Mouse (Mus musculus) kidney, embryonic 16.5 days (tissue): ENCODE data around the gene Gtf2h3. TPM values are rescaled to one million over a fixed set of nuclear protein-coding genes. Genes with fewer than 3 reads are reported as not detected.

Experiments
- ATAC-seq: fragments of 200-750 bp; cut with Nextera tagmentation; 2 replicates; pipeline ENCODE4 v1.8.0; 2017; ENCODE audit warnings: moderate TSS enrichment; ENCODE audit not compliant: low FRiP score, low TSS enrichment
- H3K27ac ChIP-seq: fragments of 300-500 bp; sonication (generic); 2 replicates; pipeline ENCODE4 v1.5.1; 2014; ENCODE audit warnings: low read length
- H3K27me3 ChIP-seq: fragments of 300-500 bp; sonication (generic); 2 replicates; pipeline ENCODE4 v1.6.1; 2014; ENCODE audit warnings: low read length, control low read depth, mixed read lengths; ENCODE audit not compliant: insufficient read depth
- H3K36me3 ChIP-seq: fragments of 300-500 bp; sonication (generic); 2 replicates; pipeline ENCODE4 v1.6.1; 2014; ENCODE audit warnings: low read length, control low read depth, mixed read lengths; ENCODE audit not compliant: insufficient read depth
- H3K4me1 ChIP-seq: fragments of 300-500 bp; sonication (generic); 2 replicates; pipeline ENCODE4 v1.6.1; 2014; ENCODE audit warnings: low read length, control low read depth, mixed read lengths; ENCODE audit not compliant: insufficient read depth
- H3K4me2 ChIP-seq: fragments of 300-500 bp; sonication (generic); replicated peaks from 2 replicates; pipeline ENCODE4 v1.6.1; 2014; ENCODE audit warnings: low read depth, low read length
- H3K4me3 ChIP-seq: fragments of 300-500 bp; sonication (generic); 2 replicates; pipeline ENCODE4 v1.5.1; 2014; ENCODE audit warnings: mild to moderate bottlenecking, low read length
- H3K9ac ChIP-seq: fragments of 300-500 bp; sonication (generic); replicated peaks from 2 replicates; pipeline ENCODE4 v1.6.1; 2014; ENCODE audit warnings: low read length
- H3K9me3 ChIP-seq: fragments of 300-500 bp; sonication (generic); 2 replicates; pipeline ENCODE4 v1.6.1; 2016; ENCODE audit warnings: low read length, control low read depth
- WGBS: fragments of 180-500 bp; shearing (Covaris S2); extraction: QIAGEN DNeasy Blood & Tissue Kit; methylation state at CpG from one replicate; pipeline ENCODE4 v1.1.7; 2014; 5-methylcytosine and 5-hydroxymethylcytosine counted together
- polyA plus RNA-seq: library from polyadenylated mRNA; unstranded; fragments of >200 nt; fragmentation: Nextera tagmentation; extraction: Ambion mirVana; gene quantifications from 2 replicates; pipeline ENCODE4 v1.2.1, GENCODE M21; 2015

The Gtf2h3 gene
- 67.9 and 73.8 TPM in 2 replicates for polyA plus RNA-seq

DNA sequence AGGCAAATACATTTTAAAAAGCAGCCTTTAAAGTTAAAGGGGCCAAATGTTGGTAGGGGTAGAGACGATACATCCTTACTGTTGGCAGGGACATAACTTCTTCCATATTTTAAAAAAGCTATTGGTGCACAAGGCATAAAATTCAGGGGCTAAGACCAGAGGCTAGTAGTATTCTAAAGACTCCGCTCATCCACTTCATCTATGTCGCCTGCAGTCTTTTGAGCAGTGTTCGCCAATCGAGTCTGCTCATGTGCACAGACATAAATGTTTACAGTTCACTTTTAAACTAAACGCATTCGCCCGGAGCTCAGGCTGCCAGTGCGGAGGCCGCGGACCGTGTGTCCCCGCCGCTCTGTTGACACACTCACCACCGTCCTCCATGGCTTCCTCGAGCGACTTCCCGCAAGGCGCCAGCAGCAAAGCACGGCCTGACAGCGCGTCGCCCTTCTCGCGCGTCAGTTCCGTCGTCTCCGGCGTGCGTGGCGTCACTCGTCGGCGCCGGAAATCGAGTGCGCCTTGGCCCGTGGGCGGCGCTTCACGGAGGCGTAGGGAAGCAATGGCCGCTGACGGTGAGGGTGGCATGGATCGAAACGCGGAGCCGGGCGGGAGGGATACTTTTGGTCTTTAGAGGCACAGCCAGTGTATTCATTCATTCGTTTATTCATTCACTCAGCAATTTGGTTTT is at the start of gene Gtf2h3, which contains the start of gene Eif2b1:
Gene Gtf2h3 (plus strand): TSS at position 508 of the 685 bp plus-strand sequence.
Gene Eif2b1 (minus strand): TSS at position 499 of the 685 bp plus-strand sequence.
- Histone ChIP-seq H3K27me3 (no peaks in the 10 kb centered on the region), H3K9me3 (no peaks in the 10 kb centered on the region), H3K4me3 (peak within 1 kb of the TSS; percentile 88), H3K4me2 (peak within 1 kb of the TSS; percentile 90), H3K4me1 (peaks cover 19% of the 10 kb centered on the region), H3K27ac (no peak within 1 kb of the TSS), H3K36me3 (peaks cover 33% of the 10 kb centered on the region), H3K9ac (peak within 1 kb of the TSS; percentile 84)
- peak; percentile 94 for ATAC-seq
- 1% methylated on average over 51 of the region's 51 CpGs for WGBS

DNA sequence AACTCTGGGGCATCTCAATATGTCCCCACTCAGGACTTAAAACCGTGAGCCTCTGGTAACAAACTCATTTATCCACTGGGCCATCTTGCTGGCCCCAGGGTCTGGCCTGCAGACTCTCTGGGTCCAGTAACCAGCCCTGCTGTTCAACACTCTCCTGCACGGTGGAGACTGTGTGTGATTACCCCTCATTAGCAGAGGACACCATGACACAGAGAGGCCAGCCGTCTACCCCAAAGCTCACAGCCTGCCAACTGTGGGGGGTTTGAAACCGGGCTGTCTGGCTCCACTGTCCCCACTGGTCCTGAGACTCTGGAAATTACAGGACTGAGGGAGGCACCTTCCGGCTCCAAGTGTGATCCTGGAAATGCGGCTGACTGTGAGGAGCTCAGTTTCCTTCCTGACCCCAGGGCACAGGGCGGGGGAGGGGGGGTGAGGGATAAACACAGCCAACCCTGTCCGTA is 49.7 kb upstream of the Gtf2h3 start:
- ATAC-seq: 0 out of 2 replicates have a peak, but pooled peaks have one; percentile 14
- H3K9me3 ChIP-seq: no peaks in the 10 kb centered on the region
- H3K9ac ChIP-seq: peak overlapping the region; percentile 60
- peak overlapping the region; percentile 78 for H3K4me3 ChIP-seq
- peaks cover 43% of the 10 kb centered on the region for H3K4me1 ChIP-seq
- peak overlapping the region; percentile 69 for H3K4me2 ChIP-seq
- 7% methylated on average over 8 of the region's 8 CpGs for WGBS
- H3K27ac ChIP-seq: peak overlapping the region; percentile 65
- no peaks in the 10 kb centered on the region; the same call in 1 of the 2 replicates for H3K36me3 ChIP-seq
- no peaks in the 10 kb centered on the region for H3K27me3 ChIP-seq

DNA sequence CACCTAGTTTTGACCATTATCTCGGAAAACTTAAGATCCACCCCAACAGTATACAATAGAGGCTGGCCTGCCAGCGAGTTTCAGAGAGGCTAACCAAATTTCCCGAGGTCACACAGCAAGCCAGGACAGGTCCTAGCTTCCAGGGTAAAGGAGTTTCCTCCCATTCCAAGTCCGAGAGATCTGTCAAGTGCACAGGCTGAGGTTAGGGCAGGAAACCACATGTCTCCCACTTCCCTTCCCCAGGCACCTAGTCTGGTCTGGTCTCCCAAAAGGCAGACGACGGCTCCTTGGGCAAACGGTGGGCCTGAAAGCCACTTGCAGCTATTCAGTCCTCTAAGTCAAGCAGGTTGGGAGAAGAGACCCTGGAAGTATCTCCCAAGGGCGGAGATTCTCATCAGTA is 49.2 kb upstream of the Gtf2h3 start:
- no peaks in the 10 kb centered on the region for H3K9me3 ChIP-seq
- H3K4me3 ChIP-seq: peak overlapping the region; percentile 78
- no peaks in the 10 kb centered on the region for H3K36me3 ChIP-seq
- H3K4me1 ChIP-seq: peaks cover 43% of the 10 kb centered on the region
- no peaks in the 10 kb centered on the region for H3K27me3 ChIP-seq
- 32% methylated on average over 8 of the region's 8 CpGs for WGBS
- H3K27ac ChIP-seq: peak overlapping the region; percentile 65
- ATAC-seq: no peak
- H3K9ac ChIP-seq: peak overlapping the region; percentile 76
- H3K4me2 ChIP-seq: peak overlapping the region; percentile 69

DNA sequence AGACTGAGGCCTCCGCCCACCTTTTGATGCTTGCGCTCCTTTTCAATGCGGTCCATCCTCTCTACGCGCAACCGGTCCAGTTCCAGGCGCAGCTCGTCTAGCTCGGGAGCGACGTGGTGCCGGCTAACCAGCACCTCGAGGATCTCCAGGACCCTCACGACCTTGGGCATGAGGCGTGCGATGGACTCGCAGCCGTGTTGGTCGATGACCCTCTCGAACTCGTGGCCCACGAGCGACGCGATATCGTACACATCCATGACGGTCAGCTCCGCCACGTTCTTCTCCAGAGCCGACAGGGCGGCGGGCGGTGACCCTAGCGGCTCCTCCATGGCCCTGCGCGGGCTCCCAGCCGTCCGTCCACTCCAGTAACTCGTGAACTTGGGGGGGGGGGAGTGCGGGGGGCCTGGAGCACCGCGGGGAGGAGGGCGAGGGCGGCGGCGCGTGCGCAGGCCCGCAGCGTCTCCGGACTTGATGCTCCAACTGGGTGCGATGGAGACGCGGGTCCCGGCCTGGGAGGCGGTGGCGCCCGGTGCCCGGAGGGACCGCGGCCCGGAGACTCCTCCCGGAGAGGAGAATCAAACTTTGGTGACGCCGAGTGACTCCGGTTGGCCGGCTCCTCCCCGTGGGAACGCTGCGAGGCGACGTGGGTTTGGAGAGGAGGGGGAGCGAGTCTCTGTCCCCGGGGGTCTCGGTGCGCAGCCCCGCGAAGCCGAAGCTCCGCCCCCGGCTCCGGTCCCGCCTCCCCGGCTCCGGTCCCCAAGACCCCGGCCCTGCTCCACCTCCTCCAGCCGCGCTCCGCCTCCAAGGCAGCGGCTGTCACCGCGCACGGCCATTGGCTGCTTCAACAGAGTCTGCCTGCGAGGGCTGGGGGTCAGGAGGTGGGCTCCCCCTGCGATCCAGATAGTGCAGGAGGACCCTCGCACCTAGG is 48.0 kb upstream of the Gtf2h3 start, which contains the start of gene Rilpl1:
Gene Rilpl1 (minus strand): TSS at position 737 of the 928 bp plus-strand sequence.
- H3K4me2 ChIP-seq: peak within 1 kb of the TSS; percentile 69
- under 1% methylated on average over 75 of the region's 96 CpGs for WGBS
- H3K9ac ChIP-seq: peak within 1 kb of the TSS; percentile 76
- H3K9me3 ChIP-seq: no peaks in the 10 kb centered on the region
- H3K27ac ChIP-seq: peak within 1 kb of the TSS; percentile 80
- no peaks in the 10 kb centered on the region for H3K27me3 ChIP-seq
- H3K36me3 ChIP-seq: no peaks in the 10 kb centered on the region
- H3K4me3 ChIP-seq: peak within 1 kb of the TSS; percentile 78
- ATAC-seq: peak; percentile 88
- peaks cover 43% of the 10 kb centered on the region for H3K4me1 ChIP-seq

DNA sequence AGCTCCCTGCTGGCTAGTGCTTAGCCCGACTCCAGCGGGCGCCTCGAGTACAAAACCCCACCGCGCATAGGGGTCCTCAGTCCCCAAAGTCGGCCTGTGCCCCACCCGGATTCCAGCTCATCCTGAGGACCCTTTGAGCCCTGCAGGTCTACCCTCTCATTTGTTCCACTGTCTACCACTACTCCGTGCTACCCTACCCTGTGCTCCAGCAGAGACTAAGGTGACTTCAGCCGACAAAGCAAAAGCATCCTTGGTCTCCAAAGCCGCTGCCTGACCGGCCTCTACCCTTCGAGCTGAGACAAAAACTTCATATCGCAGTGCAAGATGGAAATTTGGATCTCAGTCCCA is 47.4 kb upstream of the Gtf2h3 start:
- ATAC-seq: no peak
- peak overlapping the region; percentile 76 for H3K9ac ChIP-seq
- H3K36me3 ChIP-seq: no peaks in the 10 kb centered on the region
- H3K4me2 ChIP-seq: peak overlapping the region; percentile 69
- H3K4me3 ChIP-seq: peak overlapping the region; percentile 78
- H3K9me3 ChIP-seq: no peaks in the 10 kb centered on the region
- peaks cover 45% of the 10 kb centered on the region for H3K4me1 ChIP-seq
- peak overlapping the region; percentile 70 for H3K27ac ChIP-seq
- WGBS: 14% methylated on average over 14 of the region's 14 CpGs
- H3K27me3 ChIP-seq: no peaks in the 10 kb centered on the region

DNA sequence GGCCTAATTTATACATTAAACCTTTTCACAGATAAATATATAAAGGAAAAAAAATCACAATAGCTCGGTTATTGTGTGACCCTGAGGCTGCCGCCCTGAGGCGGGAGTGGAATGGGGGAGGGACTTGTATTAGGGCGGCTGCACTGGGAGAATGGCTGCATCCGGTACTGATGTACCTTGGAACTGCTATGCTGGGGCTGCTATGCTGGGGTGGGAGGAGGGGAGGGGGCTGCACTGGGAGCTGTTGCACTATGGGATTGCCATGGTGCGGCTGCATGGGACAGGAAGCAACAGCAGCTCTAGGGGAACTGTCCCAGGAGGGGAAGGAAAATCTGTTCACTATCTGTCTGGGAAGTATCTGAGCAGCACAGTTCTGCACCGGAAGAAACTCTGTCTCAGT is 46.5 kb upstream of the Gtf2h3 start:
- H3K36me3 ChIP-seq: no peaks in the 10 kb centered on the region
- H3K4me1 ChIP-seq: peaks cover 50% of the 10 kb centered on the region
- no peaks in the 10 kb centered on the region for H3K27me3 ChIP-seq
- no peak overlapping the region for H3K4me3 ChIP-seq
- no peaks in the 10 kb centered on the region for H3K9me3 ChIP-seq
- H3K27ac ChIP-seq: peak overlapping the region; percentile 70; the same call in 1 of the 2 replicates
- H3K9ac ChIP-seq: no peak overlapping the region; the same call in 1 of the 2 replicates
- 29% methylated on average over 7 of the region's 7 CpGs for WGBS
- 0 out of 2 replicates have a peak overlapping the region, but pooled peaks have one; percentile 69 for H3K4me2 ChIP-seq
- ATAC-seq: peak; percentile 23; the same call in 1 of the 2 replicates

DNA sequence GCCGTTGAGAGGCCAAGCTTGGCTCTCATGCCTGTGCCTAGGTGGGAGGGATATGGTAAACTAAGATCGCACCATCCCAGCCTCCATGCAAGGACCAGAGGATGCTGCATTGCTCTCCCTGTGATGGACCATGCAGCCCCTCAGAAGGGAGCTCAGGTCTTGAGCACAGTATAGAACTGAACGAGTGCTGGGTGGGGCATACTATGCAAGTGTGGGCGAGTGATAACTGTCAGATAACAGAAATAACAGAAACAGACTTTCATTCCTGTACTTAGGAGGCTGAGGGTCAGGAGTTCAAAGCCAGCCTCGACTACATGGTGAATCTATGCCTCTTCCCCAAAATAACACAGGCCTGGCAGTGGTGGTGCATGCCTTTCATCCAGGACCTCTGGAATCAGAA is 43.9 kb upstream of the Gtf2h3 start:
- no peaks in the 10 kb centered on the region for H3K36me3 ChIP-seq
- H3K9me3 ChIP-seq: no peaks in the 10 kb centered on the region
- no peak overlapping the region for H3K9ac ChIP-seq
- no peaks in the 10 kb centered on the region for H3K27me3 ChIP-seq
- H3K4me3 ChIP-seq: no peak overlapping the region
- ATAC-seq: no peak
- H3K27ac ChIP-seq: no peak overlapping the region
- no peak overlapping the region for H3K4me2 ChIP-seq
- H3K4me1 ChIP-seq: peaks cover 30% of the 10 kb centered on the region
- WGBS: 74% methylated on average over 5 of the region's 5 CpGs

DNA sequence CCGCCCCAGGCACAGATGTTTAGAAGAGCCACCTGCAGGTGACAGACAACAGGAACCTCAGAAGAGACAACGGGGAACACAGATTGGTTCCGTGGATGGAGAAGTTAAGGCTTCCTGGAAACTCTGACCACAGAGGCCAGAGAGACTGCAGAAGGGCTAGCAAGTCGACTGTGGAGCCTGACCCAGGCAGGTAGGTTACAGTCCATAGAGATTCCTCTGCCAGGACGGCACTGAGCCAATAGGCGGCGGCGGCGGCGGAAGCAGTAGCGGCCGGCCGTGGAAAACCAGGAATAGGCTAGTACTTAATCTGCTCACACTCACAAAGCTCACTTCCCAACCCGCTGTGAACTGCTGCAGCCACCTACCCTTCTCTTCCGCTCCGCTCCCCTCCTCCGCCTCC is 42.2 kb upstream of the Gtf2h3 start:
- 3% methylated on average over 17 of the region's 17 CpGs for WGBS
- peak overlapping the region; percentile 59 for H3K27ac ChIP-seq
- H3K9ac ChIP-seq: peak overlapping the region; percentile 59
- peaks cover 22% of the 10 kb centered on the region for H3K4me1 ChIP-seq
- H3K4me3 ChIP-seq: peak overlapping the region; percentile 32
- H3K9me3 ChIP-seq: no peaks in the 10 kb centered on the region
- H3K36me3 ChIP-seq: no peaks in the 10 kb centered on the region
- ATAC-seq: peak; percentile 9; the same call in 1 of the 2 replicates
- peak overlapping the region; percentile 54 for H3K4me2 ChIP-seq
- H3K27me3 ChIP-seq: no peaks in the 10 kb centered on the region

DNA sequence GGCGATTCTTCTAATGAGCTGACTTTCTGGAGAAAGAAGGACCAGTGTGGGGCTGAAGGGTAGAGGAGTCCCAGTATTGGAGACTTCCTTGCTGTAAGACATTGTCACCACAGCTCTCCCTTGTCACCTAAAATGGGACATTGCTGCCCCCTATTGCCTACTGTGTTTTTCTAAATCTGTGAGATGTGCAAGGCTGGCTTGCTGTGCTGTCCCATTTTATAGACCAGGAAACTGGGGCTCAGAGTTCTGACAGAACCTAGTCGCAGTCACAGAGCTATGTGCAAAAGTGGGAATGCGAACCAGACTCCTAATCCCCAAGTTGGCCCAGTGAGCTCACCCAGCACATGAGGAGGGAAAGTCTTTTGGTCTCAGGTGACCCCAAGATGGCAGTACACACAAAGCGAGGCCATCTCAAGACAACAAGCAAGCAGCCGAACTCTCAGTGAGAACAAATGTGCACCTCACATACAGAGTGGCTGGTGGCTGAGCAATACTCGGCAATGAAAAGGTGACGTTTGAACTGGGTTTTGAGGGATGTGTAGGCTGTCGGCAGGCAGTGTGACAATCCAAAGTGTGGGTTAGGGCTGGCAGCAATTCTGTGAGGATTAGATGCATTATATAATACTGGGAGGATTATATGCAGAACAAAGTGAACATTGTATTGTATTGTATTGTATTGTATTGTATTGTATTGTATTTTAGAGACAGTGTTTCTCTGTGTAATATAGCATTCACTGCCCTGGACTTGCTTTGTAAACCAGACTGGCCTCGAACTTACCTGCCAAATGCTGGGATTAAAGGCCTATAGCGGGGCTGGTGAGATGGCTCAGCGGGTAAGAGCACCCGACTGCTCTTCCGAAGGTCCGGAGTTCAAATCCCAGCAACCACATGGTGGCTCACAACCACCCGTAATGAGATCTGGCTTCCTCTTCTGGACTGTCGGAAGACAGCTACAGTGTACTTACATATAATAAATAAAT is 39.8 kb upstream of the Gtf2h3 start:
- Histone ChIP-seq H3K4me2 (no peak overlapping the region), H3K27me3 (no peaks in the 10 kb centered on the region), H3K9ac (no peak overlapping the region), H3K9me3 (no peaks in the 10 kb centered on the region), H3K27ac (no peak overlapping the region), H3K36me3 (peaks cover 7% of the 10 kb centered on the region), H3K4me3 (no peak overlapping the region), H3K4me1 (peaks cover 18% of the 10 kb centered on the region)
- 76% methylated on average over 14 of the region's 16 CpGs for WGBS
- no peak for ATAC-seq
